Mouse (Mus musculus) heart, postnatal 0 days (tissue): ENCODE results near the gene Sh3rf1. TPM values are rescaled to one million over a fixed set of nuclear protein-coding genes. Genes with fewer than 3 reads are reported as not detected.

Source experiments
- ATAC-seq: fragments of 200-750 bp; cut with Nextera tagmentation; 2 replicates; pipeline ENCODE4 v1.8.0; 2017; ENCODE audit warnings: low read depth, moderate number of reproducible peaks, moderate library complexity; ENCODE audit not compliant: insufficient read depth
- DNase-seq: peaks from one replicate; pipeline ENCODE4 v3.0.0-alpha.2; 2016; ENCODE audit warnings: low spot score
- H3K27ac ChIP-seq: fragments of 300-500 bp; sonication (generic); 2 replicates; pipeline ENCODE4 v1.5.1; 2014; ENCODE audit warnings: low read depth, mild to moderate bottlenecking
- H3K27me3 ChIP-seq: fragments of 300-500 bp; sonication (generic); 2 replicates; pipeline ENCODE4 v1.6.1; 2014; ENCODE audit warnings: low read length, mixed read lengths; ENCODE audit not compliant: control insufficient read depth, insufficient read depth
- H3K36me3 ChIP-seq: fragments of 300-500 bp; sonication (generic); replicated peaks from 2 replicates; pipeline ENCODE4 v1.6.1; 2014; ENCODE audit warnings: low read length, mixed read lengths; ENCODE audit not compliant: control insufficient read depth, insufficient read depth
- H3K4me1 ChIP-seq: fragments of 300-500 bp; sonication (generic); 2 replicates; pipeline ENCODE4 v1.6.1; 2014; ENCODE audit warnings: antibody characterized with exemption; ENCODE audit not compliant: control insufficient read depth, insufficient read depth
- H3K4me2 ChIP-seq: fragments of 300-500 bp; sonication (generic); 2 replicates; pipeline ENCODE4 v1.6.1; 2014; ENCODE audit warnings: low read depth, mild to moderate bottlenecking, low read length, moderate library complexity
- H3K4me3 ChIP-seq: fragments of 300-500 bp; sonication (generic); 2 replicates; pipeline ENCODE4 v1.5.1; 2014; ENCODE audit warnings: low read depth, low read length
- H3K9ac ChIP-seq: fragments of 300-500 bp; sonication (generic); replicated peaks from 2 replicates; pipeline ENCODE4 v1.6.1; 2014; ENCODE audit warnings: low read depth, low read length, mixed read lengths
- H3K9me3 ChIP-seq: fragments of 300-500 bp; sonication (generic); replicated peaks from 2 replicates; pipeline ENCODE4 v1.6.1; 2016; ENCODE audit warnings: low read length; ENCODE audit not compliant: control insufficient read depth
- CTCF ChIP-seq: IDR thresholded peaks from 2 replicates; pipeline ENCODE4 v1.5.1; 2016; ENCODE audit warnings: antibody characterized with exemption, control low read depth, low read depth
- EP300 ChIP-seq: IDR thresholded peaks from 2 replicates; pipeline ENCODE4 v1.6.1; 2016; ENCODE audit warnings: antibody characterized with exemption, low read depth
- WGBS: fragments of 180-500 bp; shearing (Covaris S2); extraction: QIAGEN DNeasy Blood & Tissue Kit; methylation state at CpG from one replicate; pipeline ENCODE4 v1.1.7; 2014; 5-methylcytosine and 5-hydroxymethylcytosine counted together
- polyA plus RNA-seq: library from polyadenylated mRNA; unstranded; fragments of >200 nt; fragmentation: Nextera tagmentation; extraction: Ambion mirVana; gene quantifications from 2 replicates; pipeline ENCODE4 v1.2.1, GENCODE M21; 2015
- total RNA-seq: library from RNA; depleted of rRNA; stranded (reverse); fragments of >200 nt; gene quantifications from 2 replicates; pipeline ENCODE4 v1.2.3, GENCODE M21; 2014; ENCODE audit warnings: low replicate concordance

The Sh3rf1 gene
- total and polyA plus RNA-seq, 2 experiments from 2014 or later = 2.4 to 8.9 TPM

DNA sequence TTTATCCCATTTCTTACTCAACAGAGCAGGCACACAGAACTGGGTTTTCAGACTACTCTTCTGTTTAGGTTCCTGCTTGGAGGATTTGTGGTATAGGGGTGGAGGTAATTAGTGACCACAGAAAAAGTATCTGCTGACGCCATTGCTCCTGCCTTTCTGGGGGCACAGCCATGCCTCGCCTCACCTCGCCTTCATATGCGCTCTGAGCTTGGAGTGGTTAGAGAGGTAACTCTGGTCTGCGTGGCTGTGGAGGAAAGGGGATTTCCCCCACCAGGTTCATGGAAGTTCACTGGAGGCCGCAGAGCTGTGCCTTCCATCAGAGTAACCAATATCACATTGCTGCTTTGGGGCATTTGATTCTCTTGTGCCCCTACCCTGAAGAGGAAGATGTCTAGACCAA, 123.9 kb downstream of the Sh3rf1 start:
- ATAC-seq (no peak), DNase-seq (no peak)
- 80% methylated on average over 6 of the region's 6 CpGs for WGBS
- H3K4me1 ChIP-seq = peaks cover 12% of the 10 kb centered on the region; the same call in 1 of the 2 replicates
- peaks cover 4% of the 10 kb centered on the region for H3K36me3 ChIP-seq
- TF ChIP-seq CTCF = no peak
- no peak for TF ChIP-seq EP300
- no peak overlapping the region for H3K4me3 ChIP-seq
- H3K9ac ChIP-seq = no peak overlapping the region
- H3K27ac ChIP-seq = no peak overlapping the region
- no peaks in the 10 kb centered on the region for H3K9me3 ChIP-seq
- H3K4me2 ChIP-seq = no peak overlapping the region
- H3K27me3 ChIP-seq = no peaks in the 10 kb centered on the region

DNA sequence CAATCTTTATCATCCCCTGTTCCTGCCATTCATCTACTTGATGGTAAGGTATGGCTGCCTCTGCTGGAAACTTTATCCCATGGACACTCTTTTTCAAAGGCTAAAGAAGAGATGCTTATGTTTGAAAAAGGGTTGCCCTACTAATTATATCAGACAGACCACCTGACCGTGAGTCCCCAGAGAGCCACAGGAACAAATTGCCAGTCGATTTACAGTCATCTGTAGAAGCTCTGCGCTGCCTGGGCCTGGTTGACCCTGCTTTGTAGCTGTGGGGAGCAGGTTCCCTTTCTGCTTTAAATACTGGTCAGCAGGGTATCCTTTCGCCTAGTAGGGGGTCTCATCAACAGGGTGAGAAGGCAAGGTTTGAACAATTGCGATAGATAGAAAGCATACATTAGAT, 124.4 kb downstream of the Sh3rf1 start:
- 55% methylated on average over 5 of the region's 5 CpGs for WGBS
- no peaks in the 10 kb centered on the region for H3K27me3 ChIP-seq
- peaks cover 4% of the 10 kb centered on the region for H3K36me3 ChIP-seq
- peaks cover 12% of the 10 kb centered on the region; the same call in 1 of the 2 replicates for H3K4me1 ChIP-seq
- H3K9me3 ChIP-seq = no peaks in the 10 kb centered on the region
- DNase-seq (no peak), ATAC-seq (no peak)
- no peak overlapping the region for H3K4me2 ChIP-seq
- H3K4me3 ChIP-seq = no peak overlapping the region
- TF ChIP-seq EP300 = no peak
- no peak overlapping the region for H3K9ac ChIP-seq
- H3K27ac ChIP-seq = no peak overlapping the region

DNA sequence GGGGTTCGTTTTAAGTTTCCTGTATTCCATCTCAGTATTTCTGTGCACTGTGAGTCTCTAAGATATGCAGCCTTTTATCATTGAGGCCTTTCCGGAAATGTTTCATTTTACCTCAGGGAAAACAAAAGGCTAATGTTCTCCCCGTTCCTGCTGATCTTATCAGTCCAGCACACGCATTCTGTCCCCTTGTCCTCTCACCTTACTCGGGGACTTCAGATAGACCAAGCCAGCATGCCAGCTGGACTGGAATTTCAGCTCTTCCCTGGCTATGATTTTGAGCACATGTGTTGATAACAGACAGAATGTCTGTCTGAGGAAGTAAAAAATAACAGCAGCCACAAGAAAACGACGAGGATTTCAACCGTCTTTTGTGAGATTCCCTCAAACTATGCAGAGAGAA, 124.8 kb downstream of the Sh3rf1 start:
- H3K9me3 ChIP-seq = no peaks in the 10 kb centered on the region
- no peaks in the 10 kb centered on the region for H3K27me3 ChIP-seq
- TF ChIP-seq EP300 (no peak), CTCF (no peak)
- H3K27ac ChIP-seq = no peak overlapping the region
- DNase-seq (no peak), ATAC-seq (no peak)
- H3K4me3 ChIP-seq = no peak overlapping the region
- WGBS = 12% methylated on average over 8 of the region's 8 CpGs
- H3K9ac ChIP-seq = no peak overlapping the region
- H3K4me1 ChIP-seq = peaks cover 12% of the 10 kb centered on the region; the same call in 1 of the 2 replicates
- H3K4me2 ChIP-seq = no peak overlapping the region
- H3K36me3 ChIP-seq = peaks cover 4% of the 10 kb centered on the region

DNA sequence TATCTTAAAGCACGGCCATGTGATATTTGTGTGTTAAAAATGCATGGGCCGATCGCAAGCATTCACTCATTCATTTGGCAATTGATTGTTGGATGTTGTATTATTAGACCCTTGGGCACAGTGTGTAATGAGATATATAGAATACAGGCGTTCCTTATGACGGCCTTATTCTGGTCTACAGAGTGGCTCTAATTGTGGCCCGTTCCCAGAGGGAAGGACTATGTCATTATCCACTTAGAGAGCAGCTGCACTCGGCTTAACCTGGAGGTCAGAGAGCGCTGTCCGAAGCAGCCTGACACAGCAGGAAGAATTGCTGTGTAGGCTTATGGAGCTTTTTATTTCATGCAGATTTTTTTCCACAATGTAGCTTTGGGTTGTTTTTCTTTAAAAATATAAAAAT, 126.8 kb downstream of the Sh3rf1 start:
- Histone ChIP-seq H3K9me3 (no peaks in the 10 kb centered on the region), H3K27me3 (no peaks in the 10 kb centered on the region), H3K4me3 (no peak overlapping the region), H3K36me3 (peaks cover 4% of the 10 kb centered on the region), H3K4me1 (peaks cover 12% of the 10 kb centered on the region; the same call in 1 of the 2 replicates), H3K4me2 (no peak overlapping the region), H3K9ac (no peak overlapping the region), H3K27ac (no peak overlapping the region)
- no peak for TF ChIP-seq EP300
- no peak for TF ChIP-seq CTCF
- ATAC-seq (no peak), DNase-seq (no peak)
- WGBS = 75% methylated on average over 9 of the region's 9 CpGs

DNA sequence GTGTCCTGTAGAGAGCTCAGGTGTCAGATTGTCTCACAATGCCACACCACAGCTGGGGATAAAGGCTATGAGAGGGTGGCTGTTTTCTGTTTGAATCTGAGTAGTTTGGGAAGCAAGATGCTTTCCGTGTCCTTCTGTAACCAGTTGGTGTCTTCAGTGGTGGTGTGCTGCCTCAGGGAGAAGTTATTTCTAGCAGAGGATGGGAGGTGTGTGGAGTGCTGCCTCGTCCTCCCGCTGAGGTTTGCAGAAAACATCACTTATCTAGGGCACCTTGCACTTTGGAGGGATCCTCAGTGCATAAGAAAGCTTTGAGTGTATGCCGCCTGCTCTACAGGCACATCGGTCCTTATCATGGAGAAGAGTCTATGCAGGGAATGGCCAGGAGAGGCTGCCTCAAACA, 128.0 kb downstream of the Sh3rf1 start:
- WGBS = 69% methylated on average over 5 of the region's 5 CpGs
- Histone ChIP-seq H3K27me3 (no peaks in the 10 kb centered on the region), H3K4me2 (no peak overlapping the region), H3K9ac (no peak overlapping the region), H3K4me1 (peaks cover 12% of the 10 kb centered on the region; the same call in 1 of the 2 replicates), H3K4me3 (no peak overlapping the region), H3K27ac (no peak overlapping the region), H3K36me3 (peaks cover 4% of the 10 kb centered on the region), H3K9me3 (no peaks in the 10 kb centered on the region)
- DNase-seq = no peak
- no peak for TF ChIP-seq CTCF
- TF ChIP-seq EP300 = no peak
- ATAC-seq = no peak

DNA sequence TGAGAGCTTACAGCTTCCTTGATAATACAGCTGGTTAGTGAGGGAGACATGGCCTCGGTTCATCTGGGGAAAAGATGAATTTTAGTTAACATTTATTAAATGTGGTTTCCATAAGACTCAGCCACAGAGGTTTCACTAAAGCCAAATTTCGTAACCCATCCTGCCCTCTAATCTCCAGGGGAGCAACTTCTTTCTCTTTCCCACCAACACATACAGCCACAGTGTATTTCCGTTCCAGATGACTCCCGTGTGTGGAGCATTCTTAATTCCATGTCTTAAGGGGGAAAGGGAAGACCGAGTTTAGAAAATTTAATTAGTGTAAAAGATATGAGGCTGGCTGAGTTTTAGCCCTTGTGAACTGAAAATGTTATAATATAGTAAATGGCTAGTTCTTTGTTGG, 131.8 kb downstream of the Sh3rf1 start:
- Histone ChIP-seq H3K27me3 (no peaks in the 10 kb centered on the region), H3K27ac (no peak overlapping the region), H3K9ac (no peak overlapping the region), H3K36me3 (no peaks in the 10 kb centered on the region), H3K4me2 (no peak overlapping the region), H3K4me3 (no peak overlapping the region), H3K9me3 (no peaks in the 10 kb centered on the region), H3K4me1 (peaks cover 10% of the 10 kb centered on the region; the same call in 1 of the 2 replicates)
- ATAC-seq (no peak), DNase-seq (no peak)
- TF ChIP-seq CTCF (no peak), EP300 (no peak)
- WGBS = 81% methylated on average over 5 of the region's 5 CpGs
